ENCODE assay signal across 15 mouse cellular contexts in the genomic region with DNA sequence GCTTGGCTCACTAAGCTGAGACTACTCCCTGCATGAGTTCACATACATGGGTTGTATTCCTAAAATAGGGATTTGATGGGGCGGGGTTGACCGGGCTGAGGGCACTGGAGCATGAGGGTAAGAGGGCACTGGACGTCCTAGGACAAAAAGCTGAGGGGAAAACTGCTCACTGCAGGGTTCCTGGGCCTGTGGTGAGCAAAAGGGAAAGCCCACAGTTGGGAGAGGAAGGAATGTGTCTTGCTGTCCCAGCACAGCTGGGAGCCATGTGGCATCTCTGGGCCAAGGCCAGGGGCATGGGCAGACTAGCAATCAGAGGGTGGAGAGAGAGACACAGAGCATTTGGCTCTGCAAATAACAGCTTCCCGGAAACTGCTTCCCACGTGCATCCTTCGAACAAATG. TPM values are rescaled to one million over a fixed set of nuclear protein-coding genes. Genes with fewer than 3 reads are reported as not detected.
DNase-seq lines count a peak whose midpoint lies in the region; ATAC-seq lines count a peak whose summit lies in the region.
"Had no signal": no experiment of that assay in that cellular context is flagged by ENCODE, and none has a peak within 500 bp of the region (broad histone marks: within the 10 kb centered on the region; RNA-seq: fewer than 3 reads in every experiment).

No protein-coding gene starts in this region.

- peak; percentile 30 for DNase-seq in gastrocnemius, postnatal 14 days
- no peak for DNase-seq in gastrocnemius, adult 8-10 months (ENCODE audit: low spot score in 2 of 2)
- DNase-seq in kidney, adult 8-10 months: peak; percentile 70
- DNase-seq in MN1 (ENCODE audit: low spot score): peak; percentile 59
- no peak for DNase-seq in cerebellum, postnatal 36 days
- no peak for DNase-seq in neural tube, embryonic 10.5 days (ENCODE audit: extremely low spot score, low spot score)
- DNase-seq: adrenal gland, postnatal 25 days; cerebellum, adult 9-11 months; lung, embryonic 14.5 days; retina, postnatal 1 day; thymus, postnatal 14 days had no signal

- H3K27me3 ChIP-seq in kidney, embryonic 15.5 days: no peaks in the 10 kb centered on the region
- no peaks in the 10 kb centered on the region for H3K27me3 ChIP-seq in kidney, embryonic 16.5 days (ENCODE audit: insufficient read depth, low read length)

- 42% methylated on average over 6 of the region's 6 CpGs for WGBS in kidney, embryonic 15.5 days
- 47% methylated on average over 6 of the region's 6 CpGs for WGBS in kidney, embryonic 16.5 days

- H3K9ac ChIP-seq in kidney, embryonic 15.5 days: no peak overlapping the region
- no peak overlapping the region for H3K9ac ChIP-seq in kidney, embryonic 16.5 days (replicated peaks; ENCODE audit: low read length)
- H3K9ac ChIP-seq: lung, embryonic 14.5 days had no signal

- H3K36me3 ChIP-seq in kidney, embryonic 15.5 days: no peaks in the 10 kb centered on the region
- no peaks in the 10 kb centered on the region for H3K36me3 ChIP-seq in kidney, embryonic 16.5 days (ENCODE audit: insufficient read depth, low read length)
- H3K36me3 ChIP-seq: G1E had no signal

- intact Hi-C loops in gastrocnemius, postnatal 14 days (cut with DNase I; ENCODE audit: low total_unique reads): no loop called here

- H3K4me2 ChIP-seq in kidney, embryonic 15.5 days: no peak overlapping the region
- no peak overlapping the region for H3K4me2 ChIP-seq in kidney, embryonic 16.5 days (replicated peaks; ENCODE audit: low read depth, low read length)
- H3K4me2 ChIP-seq: lung, embryonic 14.5 days had no signal

- no peaks in the 10 kb centered on the region for H3K9me3 ChIP-seq in kidney, embryonic 15.5 days (replicated peaks)
- H3K9me3 ChIP-seq in kidney, embryonic 16.5 days (ENCODE audit: low read length): no peaks in the 10 kb centered on the region
- H3K9me3 ChIP-seq: G1E had no signal

- ATAC-seq in kidney, embryonic 15.5 days (replicated peaks; ENCODE audit: low FRiP score): no peak
- no peak for ATAC-seq in kidney, embryonic 16.5 days (ENCODE audit: low FRiP score, low TSS enrichment)

- no peak overlapping the region for H3K27ac ChIP-seq in kidney, embryonic 15.5 days
- H3K27ac ChIP-seq in kidney, embryonic 16.5 days (ENCODE audit: low read length): peak overlapping the region; percentile 29; the same call in 1 of the 2 replicates
- H3K27ac ChIP-seq: layer of hippocampus, adult 2 months had no signal

- no peak overlapping the region for H3K4me3 ChIP-seq in kidney, embryonic 15.5 days (replicated peaks)
- H3K4me3 ChIP-seq in kidney, embryonic 16.5 days (ENCODE audit: low read length): no peak overlapping the region
- H3K4me3 ChIP-seq: layer of hippocampus, adult 2 months had no signal

- H3K4me1 ChIP-seq in kidney, embryonic 15.5 days: peaks cover 14% of the 10 kb centered on the region
- H3K4me1 ChIP-seq in kidney, embryonic 16.5 days (ENCODE audit: insufficient read depth, low read length): peaks cover 8% of the 10 kb centered on the region; the same call in 1 of the 2 replicates

RNA-seq across cellular contexts. Expression of gene Tmem106c, which starts 25.4 kb away (rescaled TPM):
- total RNA-seq in gastrocnemius, postnatal 14 days (2021): 1 to 10 TPM; 8.0 to 8.7 TPM
- 1 to 10 TPM; 4.3 to 8.5 (median 6.5) TPM for total RNA-seq in gastrocnemius, adult 8-10 months (2022)
- 46.5 and 51.7 TPM in 2 replicates for polyA plus RNA-seq in kidney, embryonic 15.5 days (2015; fragmentation: Nextera tagmentation; extraction: Ambion mirVana)
- 56.0 and 61.3 TPM in 2 replicates for polyA plus RNA-seq in kidney, embryonic 16.5 days (2015; fragmentation: Nextera tagmentation; extraction: Ambion mirVana)

RNA-seq across cellular contexts. Expression of gene Vdr, which starts 28.1 kb away (rescaled TPM):
- total RNA-seq in gastrocnemius, postnatal 14 days (2021): under 1 TPM; 0.12 to 0.49 TPM
- under 1 TPM in 3 of 4 experiments, not detected in 1; 0.07 to 0.13 (median 0.10) TPM for total RNA-seq in gastrocnemius, adult 8-10 months (2022)
- polyA plus RNA-seq in kidney, embryonic 15.5 days (2015; fragmentation: Nextera tagmentation; extraction: Ambion mirVana): 6.5 and 7.2 TPM in 2 replicates
- 9.6 and 10.5 TPM in 2 replicates for polyA plus RNA-seq in kidney, embryonic 16.5 days (2015; fragmentation: Nextera tagmentation; extraction: Ambion mirVana)

Comparison
In these comparisons a context has a peak if more than half of its experiments do, and no peak if none do; other contexts are left out.
1. DNase-seq: peak in gastrocnemius, postnatal 14 days (single experiment), kidney, adult 8-10 months (2 of 2) and MN1 (single experiment); none in gastrocnemius, adult 8-10 months (0 of 2), cerebellum, postnatal 36 days (0 of 2) and neural tube, embryonic 10.5 days (single experiment).